Mouse (Mus musculus): ENCODE measurements around the gene 4930519P11Rik. TPM values are rescaled to one million over a fixed set of nuclear protein-coding genes. Genes with fewer than 3 reads are reported as not detected.
A peak's percentile ranks its signal among the peaks of the same experiment; 100 is the strongest.

The 4930519P11Rik gene
- polyA plus RNA-seq, 1 experiment from 2014 or later = 0.40 TPM

DNA sequence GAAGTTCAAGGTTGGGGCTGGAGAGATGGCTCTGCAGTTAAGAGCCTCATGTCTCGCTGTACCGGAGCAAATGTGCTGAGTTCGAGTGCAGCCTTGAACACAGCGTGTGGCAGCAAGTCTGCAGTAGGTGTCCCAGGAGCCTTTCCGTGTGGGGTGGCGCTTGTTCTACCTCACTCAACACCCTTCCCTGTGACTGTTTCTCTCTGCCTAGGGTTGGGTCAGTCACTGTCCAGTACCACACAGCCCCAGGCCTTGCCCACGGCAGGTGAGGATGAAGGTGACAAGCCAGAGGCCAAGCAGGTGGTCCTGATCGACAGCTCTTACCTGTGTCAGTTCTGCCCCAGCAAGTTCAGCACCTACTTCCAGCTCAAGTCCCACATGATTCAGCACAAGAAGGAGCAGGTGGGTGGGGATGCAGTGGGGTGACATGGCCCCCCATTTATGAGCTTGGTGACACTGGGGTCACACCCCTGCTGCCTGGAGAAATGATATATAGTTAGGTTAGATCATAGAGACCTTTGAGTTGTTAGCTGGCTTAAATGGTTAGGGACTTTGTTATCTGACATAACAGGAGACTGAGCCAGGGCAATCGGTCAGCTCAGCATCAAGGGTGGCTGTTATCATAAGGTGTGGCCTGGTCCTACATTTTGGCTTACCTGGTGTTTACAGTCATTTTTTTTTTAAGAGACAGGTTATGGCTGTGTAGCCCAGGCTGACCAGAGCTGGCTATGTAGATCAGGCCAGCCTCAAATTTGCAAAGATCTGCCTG, 20.8 kb upstream of the 4930519P11Rik start:
- Histone ChIP-seq H3K36me3 (replicated peaks; ENCODE audit: insufficient read depth, low read length) (peaks cover 22% of the 10 kb centered on the region), H3K4me3 (ENCODE audit: low read depth, low read length) (no peak overlapping the region; the same call in 1 of the 2 replicates), H3K27me3 (ENCODE audit: insufficient read depth, low read length) (no peaks in the 10 kb centered on the region), H3K9ac (replicated peaks) (0 out of 2 replicates have a peak overlapping the region, but pooled peaks have one; percentile 2), H3K4me1 (ENCODE audit: insufficient read depth) (peaks cover 5% of the 10 kb centered on the region; the same call in 1 of the 2 replicates), H3K27ac (ENCODE audit: low read depth) (peak overlapping the region; percentile 87), H3K4me2 (ENCODE audit: low read depth, low read length) (peak overlapping the region; percentile 67), H3K9me3 (ENCODE audit: low read length) (no peaks in the 10 kb centered on the region)
- ATAC-seq (no peak), DNase-seq (no peak)
- TF ChIP-seq EP300 (IDR thresholded peaks at IDR 0.05; ENCODE audit: low read depth) (peak; percentile 88), CTCF (IDR thresholded peaks at IDR 0.05; ENCODE audit: low read depth) (no peak)
- WGBS (ENCODE audit: insufficient replicate concordance) = 77% methylated on average over 9 of the region's 9 CpGs

DNA sequence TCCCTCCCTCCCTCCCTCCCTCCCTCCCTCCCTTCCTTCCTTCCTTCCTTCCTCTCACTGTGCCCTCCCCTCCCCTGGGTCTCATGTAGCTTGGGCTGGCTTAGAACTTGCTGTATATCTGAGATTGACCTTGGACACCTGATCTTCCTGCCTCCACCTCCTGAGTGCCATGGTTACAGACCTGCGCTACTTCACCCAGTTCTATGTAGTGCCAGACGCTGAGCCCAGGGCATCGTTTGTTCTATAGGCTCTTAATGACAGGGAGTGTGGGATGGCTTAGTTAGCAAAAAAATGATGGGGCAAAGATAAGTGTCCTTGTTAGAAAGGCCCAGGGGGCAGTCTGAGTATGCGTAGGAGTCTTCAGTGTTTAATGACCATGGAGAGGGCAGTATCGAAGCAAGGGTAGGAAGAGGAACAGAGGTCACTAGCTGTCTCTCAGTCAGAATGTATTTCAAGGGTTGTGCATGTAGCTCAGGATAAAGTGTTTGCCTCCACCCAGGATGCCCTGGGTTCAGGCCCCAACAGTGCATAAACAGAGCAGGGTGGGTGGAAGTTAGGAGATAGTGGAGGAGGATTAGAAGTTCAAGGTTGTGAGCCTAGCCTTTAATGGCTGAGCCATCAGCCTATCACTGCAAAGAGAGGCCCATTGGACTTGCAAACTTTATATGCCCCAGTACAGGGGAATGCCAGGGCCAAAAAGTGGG, 20.0 kb upstream of the 4930519P11Rik start:
- ATAC-seq = peak; percentile 30
- Histone ChIP-seq H3K4me2 (ENCODE audit: low read depth, low read length) (peak overlapping the region; percentile 67), H3K4me3 (ENCODE audit: low read depth, low read length) (peak overlapping the region; percentile 17; the same call in 1 of the 2 replicates), H3K9ac (replicated peaks) (no peak overlapping the region), H3K27ac (ENCODE audit: low read depth) (peak overlapping the region; percentile 87), H3K27me3 (ENCODE audit: insufficient read depth, low read length) (no peaks in the 10 kb centered on the region), H3K9me3 (ENCODE audit: low read length) (no peaks in the 10 kb centered on the region), H3K4me1 (ENCODE audit: insufficient read depth) (peaks cover 5% of the 10 kb centered on the region; the same call in 1 of the 2 replicates), H3K36me3 (replicated peaks; ENCODE audit: insufficient read depth, low read length) (peaks cover 15% of the 10 kb centered on the region)
- TF ChIP-seq EP300 (IDR thresholded peaks at IDR 0.05; ENCODE audit: low read depth) (no peak), CTCF (IDR thresholded peaks at IDR 0.05; ENCODE audit: low read depth) (no peak)
- no peak for DNase-seq
- 79% methylated on average over 5 of the region's 5 CpGs for WGBS (ENCODE audit: insufficient replicate concordance)

DNA sequence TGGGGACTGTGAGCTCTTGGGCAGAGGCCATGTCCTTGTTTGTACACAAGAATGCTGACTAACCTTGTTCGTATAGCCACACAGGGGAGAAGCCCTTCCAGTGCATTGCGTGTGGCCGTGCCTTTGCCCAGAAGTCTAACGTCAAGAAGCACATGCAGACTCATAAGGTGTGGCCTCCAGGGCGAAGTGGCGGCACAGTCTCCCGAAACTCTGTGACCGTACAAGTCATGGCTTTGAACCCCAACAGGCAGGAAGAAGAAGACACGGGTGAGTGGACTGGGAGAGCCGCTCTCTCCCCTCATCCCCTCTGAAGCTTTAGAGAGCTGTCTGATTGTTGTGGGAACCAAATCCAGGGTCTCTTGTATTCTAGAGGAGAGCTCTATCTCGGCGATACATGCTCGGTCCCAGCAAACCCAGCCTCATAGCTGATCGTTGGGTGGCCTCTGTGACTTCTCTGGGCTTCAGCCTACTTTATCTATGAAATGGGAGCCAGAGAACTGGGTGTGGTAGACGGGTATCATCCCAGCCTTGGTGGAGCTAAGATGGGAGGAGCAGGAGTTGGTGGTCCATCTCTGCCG, 19.1 kb upstream of the 4930519P11Rik start:
- Histone ChIP-seq H3K4me1 (ENCODE audit: insufficient read depth) (peaks cover 5% of the 10 kb centered on the region; the same call in 1 of the 2 replicates), H3K4me2 (ENCODE audit: low read depth, low read length) (peak overlapping the region; percentile 67), H3K9ac (replicated peaks) (peak overlapping the region; percentile 51), H3K27ac (ENCODE audit: low read depth) (peak overlapping the region; percentile 87), H3K4me3 (ENCODE audit: low read depth, low read length) (peak overlapping the region; percentile 54), H3K36me3 (replicated peaks; ENCODE audit: insufficient read depth, low read length) (peaks cover 15% of the 10 kb centered on the region), H3K9me3 (ENCODE audit: low read length) (no peaks in the 10 kb centered on the region), H3K27me3 (ENCODE audit: insufficient read depth, low read length) (no peaks in the 10 kb centered on the region)
- ATAC-seq (peak; percentile 87), DNase-seq (peak; percentile 55)
- TF ChIP-seq EP300 (IDR thresholded peaks at IDR 0.05; ENCODE audit: low read depth) (peak; percentile 74), CTCF (IDR thresholded peaks at IDR 0.05; ENCODE audit: low read depth) (no peak)
- 54% methylated on average over 16 of the region's 16 CpGs for WGBS (ENCODE audit: insufficient replicate concordance)

DNA sequence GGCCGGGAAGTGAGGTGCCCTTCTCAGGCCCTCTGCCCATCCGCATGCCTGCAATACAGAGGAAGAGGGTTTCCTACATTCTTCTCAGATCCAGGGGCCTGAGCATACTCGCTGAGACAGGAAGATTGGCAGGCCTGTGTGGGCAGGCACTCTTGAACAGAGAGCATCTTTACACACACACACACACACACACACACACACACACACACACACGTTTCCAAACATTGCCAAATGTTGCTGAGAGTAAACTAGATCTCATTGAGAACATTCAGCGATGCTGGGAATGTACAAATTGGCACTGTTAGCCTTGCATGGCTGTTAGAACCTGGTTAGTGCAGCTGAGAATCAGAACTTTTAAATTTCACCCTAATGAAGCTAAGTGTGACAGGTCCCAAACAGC, 17.3 kb upstream of the 4930519P11Rik start:
- Histone ChIP-seq H3K4me2 (ENCODE audit: low read depth, low read length) (peak overlapping the region; percentile 67), H3K27me3 (ENCODE audit: insufficient read depth, low read length) (no peaks in the 10 kb centered on the region), H3K4me1 (ENCODE audit: insufficient read depth) (peaks cover 5% of the 10 kb centered on the region; the same call in 1 of the 2 replicates), H3K27ac (ENCODE audit: low read depth) (no peak overlapping the region), H3K36me3 (replicated peaks; ENCODE audit: insufficient read depth, low read length) (peaks cover 18% of the 10 kb centered on the region), H3K9me3 (ENCODE audit: low read length) (no peaks in the 10 kb centered on the region), H3K9ac (replicated peaks) (no peak overlapping the region), H3K4me3 (ENCODE audit: low read depth, low read length) (peak overlapping the region; percentile 54)
- ATAC-seq (no peak), DNase-seq (no peak)
- TF ChIP-seq CTCF (IDR thresholded peaks at IDR 0.05; ENCODE audit: low read depth) (no peak), EP300 (IDR thresholded peaks at IDR 0.05; ENCODE audit: low read depth) (no peak)
- WGBS (ENCODE audit: insufficient replicate concordance) = 83% methylated on average over 5 of the region's 5 CpGs

DNA sequence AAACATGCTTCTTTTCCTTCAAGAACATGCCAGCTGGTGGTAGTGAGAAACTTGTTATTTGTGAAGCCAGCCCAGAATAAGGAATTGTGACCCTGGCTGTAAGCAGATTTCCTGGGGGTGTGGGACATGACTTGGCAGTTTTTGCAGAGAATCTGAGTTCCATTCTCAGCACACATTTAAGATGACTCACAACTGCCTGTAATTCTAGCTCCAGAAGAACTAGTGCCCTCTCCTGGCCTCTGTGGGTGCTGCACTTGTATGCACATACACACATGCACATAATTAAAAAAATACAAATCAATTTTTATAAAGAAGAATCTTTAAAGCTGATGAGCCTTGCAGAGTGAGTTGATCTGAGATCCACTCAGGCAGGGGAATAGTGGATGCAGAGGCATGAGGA, 10.9 kb upstream of the 4930519P11Rik start:
- DNase-seq (no peak), ATAC-seq (no peak)
- TF ChIP-seq EP300 (IDR thresholded peaks at IDR 0.05; ENCODE audit: low read depth) = no peak
- TF ChIP-seq CTCF (IDR thresholded peaks at IDR 0.05; ENCODE audit: low read depth) = peak; percentile 43
- Histone ChIP-seq H3K4me3 (ENCODE audit: low read depth, low read length) (no peak overlapping the region), H3K9me3 (ENCODE audit: low read length) (no peaks in the 10 kb centered on the region), H3K27me3 (ENCODE audit: insufficient read depth, low read length) (no peaks in the 10 kb centered on the region), H3K9ac (replicated peaks) (no peak overlapping the region), H3K4me1 (ENCODE audit: insufficient read depth) (peaks cover 3% of the 10 kb centered on the region; the same call in 1 of the 2 replicates), H3K36me3 (replicated peaks; ENCODE audit: insufficient read depth, low read length) (peaks cover 13% of the 10 kb centered on the region; the same call in 1 of the 2 replicates), H3K27ac (ENCODE audit: low read depth) (no peak overlapping the region), H3K4me2 (ENCODE audit: low read depth, low read length) (no peak overlapping the region)

DNA sequence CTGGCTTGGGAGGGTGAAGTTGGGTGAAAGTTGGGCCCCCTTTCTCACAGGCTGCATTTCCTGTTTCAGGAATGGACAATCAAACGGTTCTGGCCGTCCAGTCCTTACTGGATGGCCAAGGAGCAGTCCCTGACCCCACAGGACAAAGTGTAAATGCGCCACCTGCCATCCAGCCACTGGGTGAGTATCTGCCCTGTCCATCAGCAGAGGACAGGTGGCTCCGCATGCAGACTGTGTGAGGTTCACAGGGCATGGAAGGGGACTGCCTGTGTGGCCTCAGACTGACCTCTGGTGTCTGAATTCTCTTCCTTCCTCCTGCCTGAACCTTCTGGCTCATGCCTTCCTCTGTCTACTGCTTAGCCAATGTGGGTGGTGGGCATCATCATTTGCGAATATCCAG, 8.4 kb upstream of the 4930519P11Rik start:
- Histone ChIP-seq H3K36me3 (replicated peaks; ENCODE audit: insufficient read depth, low read length) (peaks cover 6% of the 10 kb centered on the region; the same call in 1 of the 2 replicates), H3K4me2 (ENCODE audit: low read depth, low read length) (no peak overlapping the region), H3K4me1 (ENCODE audit: insufficient read depth) (peaks cover 3% of the 10 kb centered on the region; the same call in 1 of the 2 replicates), H3K4me3 (ENCODE audit: low read depth, low read length) (no peak overlapping the region), H3K9ac (replicated peaks) (no peak overlapping the region), H3K9me3 (ENCODE audit: low read length) (no peaks in the 10 kb centered on the region), H3K27ac (ENCODE audit: low read depth) (no peak overlapping the region), H3K27me3 (ENCODE audit: insufficient read depth, low read length) (no peaks in the 10 kb centered on the region)
- TF ChIP-seq CTCF (IDR thresholded peaks at IDR 0.05; ENCODE audit: low read depth) = peak; percentile 35
- TF ChIP-seq EP300 (IDR thresholded peaks at IDR 0.05; ENCODE audit: low read depth) = no peak
- DNase-seq (no peak), ATAC-seq (peak; percentile 33; the same call in 1 of the 2 replicates)
- WGBS (ENCODE audit: insufficient replicate concordance) = 55% methylated on average over 5 of the region's 5 CpGs
